Mouse (Mus musculus): ENCODE measurements around the gene Rfx8. TPM values are rescaled to one million over a fixed set of nuclear protein-coding genes. Genes with fewer than 3 reads are reported as not detected.

Rfx8 gene
- total and polyA plus RNA-seq, 3 experiments = not detected

- H3K27ac ChIP-seq (ENCODE audit: insufficient read depth, low read depth) = no peak overlapping the region
- dilution Hi-C loops (cut with MboI; ENCODE audit: extremely low pct_ligation_motif_present, extremely low pct_unique_long_range_greater_than_20kb, low sequenced_read_pairs) (no loop called here), in situ Hi-C loops (cut with MboI; ENCODE audit: low pct_ligation_motif_present, low pct_unique_long_range_greater_than_20kb, low sequenced_read_pairs) (no loop called here)
- no peak overlapping the region for H3K4me2 ChIP-seq (ENCODE audit: insufficient read depth, low read depth, poor library complexity, severe bottlenecking)
- 0 out of 4 replicates have a peak, but pooled peaks cover 0 to 2% of the 10 kb centered on the region in 2 experiments for H3K4me1 ChIP-seq (ENCODE audit: control insufficient read depth in 1 of 2, insufficient read depth in 2 of 2)
- no peaks in the 10 kb centered on the region for H3K27me3 ChIP-seq (replicated peaks)
- H3K4me3 ChIP-seq (replicated peaks in 1 of 3; ENCODE audit: low read depth in 2 of 3, low read length in 2 of 3, poor library complexity in 1 of 3) = no peak overlapping the region
- no peak overlapping the region for H3K9ac ChIP-seq (ENCODE audit: insufficient read depth, low read depth)
- no peaks in the 10 kb centered on the region for H3K9me3 ChIP-seq (replicated peaks; ENCODE audit: low read length)
- TF ChIP-seq CTCF (conservative IDR thresholded peaks at IDR 0.05 in 1 of 2, IDR thresholded peaks at IDR 0.05 in 1 of 2; ENCODE audit: low read depth in 2 of 2, low read length in 2 of 2) (no peak), MYC (IDR thresholded peaks at IDR 0.05; ENCODE audit: low read depth, low read length) (no peak), CHD1 (IDR thresholded peaks at IDR 0.05; ENCODE audit: low read depth, low read length) (no peak), HCFC1 (IDR thresholded peaks at IDR 0.05; ENCODE audit: low read depth, low read length) (no peak), ZMIZ1 (IDR thresholded peaks at IDR 0.05; ENCODE audit: low read depth, low read length) (no peak), CHD2 (IDR thresholded peaks at IDR 0.05; ENCODE audit: low read length) (no peak), NRF1 (IDR thresholded peaks at IDR 0.05; ENCODE audit: low read depth, low read length) (no peak), MAZ (IDR thresholded peaks at IDR 0.05; ENCODE audit: low read depth, low read length) (no peak), TCF12 (IDR thresholded peaks at IDR 0.05; ENCODE audit: low read depth, low read length) (no peak), BHLHE40 (IDR thresholded peaks at IDR 0.05; ENCODE audit: low read depth, low read length) (no peak), NELFE (IDR thresholded peaks at IDR 0.05; ENCODE audit: low read depth, low read length) (no peak), USF1 (IDR thresholded peaks at IDR 0.05; ENCODE audit: low read depth, low read length) (no peak), MXI1 (IDR thresholded peaks at IDR 0.05; ENCODE audit: low read depth, low read length) (no peak), MEF2A (IDR thresholded peaks at IDR 0.05; ENCODE audit: borderline replicate concordance, low read depth, low read length) (no peak), MAFK (IDR thresholded peaks at IDR 0.05; ENCODE audit: insufficient replicate concordance, low read length) (no peak)
- no peak for DNase-seq (ENCODE audit: extremely low read depth)
- no peaks in the 10 kb centered on the region for H3K36me3 ChIP-seq (replicated peaks in 1 of 2; ENCODE audit: control insufficient read depth in 1 of 2, insufficient read depth in 1 of 2, low read length in 1 of 2)
- no peaks in the 10 kb centered on the region for H3K79me2 ChIP-seq (replicated peaks; ENCODE audit: control insufficient read depth, extremely low read depth, insufficient read depth, poor library complexity, severe bottlenecking)
Measured at GRCm38 (mm10) chr1:39756952-39757351, 36.2 kb upstream of the Rfx8 start.

DNA sequence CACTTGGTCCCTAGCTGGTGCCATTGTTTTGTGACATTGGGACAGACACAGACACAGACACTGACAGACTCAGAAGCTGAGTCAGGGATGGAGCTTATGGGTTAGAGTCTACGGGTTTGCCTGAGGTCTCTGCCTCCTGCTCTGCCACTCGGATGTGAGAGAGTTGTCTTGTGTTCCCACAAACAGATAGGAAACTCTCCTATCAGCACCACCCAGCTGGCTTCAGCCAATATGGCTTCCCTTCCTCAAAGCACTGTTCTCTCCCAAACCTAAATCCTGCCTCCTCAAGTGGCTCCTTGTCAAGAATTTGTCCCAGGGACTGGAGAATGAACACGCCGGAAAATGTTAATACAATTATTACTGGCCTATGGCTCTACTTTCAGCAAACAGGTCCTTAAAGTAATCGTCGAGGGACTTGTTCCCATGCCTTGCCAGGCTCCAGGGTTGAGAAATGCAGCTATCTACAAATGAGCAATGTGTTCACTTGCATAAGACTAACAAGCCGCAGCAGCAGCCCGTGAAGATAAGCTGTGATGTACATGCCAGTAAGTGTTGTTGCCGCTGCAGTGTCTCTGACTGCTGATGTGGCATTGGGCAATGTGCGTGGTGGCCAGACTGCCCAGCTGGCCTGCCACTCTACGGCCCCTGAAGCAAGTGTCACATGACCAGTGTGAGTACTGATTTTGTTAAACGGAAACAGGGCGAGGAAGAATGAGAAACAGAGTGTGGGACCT, 33.6 kb upstream of the Rfx8 start:
- no peak for DNase-seq (ENCODE audit: extremely low read depth)
- Histone ChIP-seq H3K4me1 (ENCODE audit: control insufficient read depth in 1 of 2, insufficient read depth in 2 of 2) (peaks cover 2 to 6% of the 10 kb centered on the region in 2 experiments; a peak in 2 of 4 replicates), H3K9me3 (replicated peaks; ENCODE audit: low read length) (no peaks in the 10 kb centered on the region), H3K4me3 (replicated peaks in 1 of 3; ENCODE audit: low read depth in 2 of 3, low read length in 2 of 3, poor library complexity in 1 of 3) (no peak overlapping the region), H3K9ac (ENCODE audit: insufficient read depth, low read depth) (no peak overlapping the region), H3K27me3 (replicated peaks) (no peaks in the 10 kb centered on the region), H3K36me3 (replicated peaks in 1 of 2; ENCODE audit: control insufficient read depth in 1 of 2, insufficient read depth in 1 of 2, low read length in 1 of 2) (no peaks in the 10 kb centered on the region), H3K27ac (ENCODE audit: insufficient read depth, low read depth) (no peak overlapping the region), H3K4me2 (ENCODE audit: insufficient read depth, low read depth, poor library complexity, severe bottlenecking) (no peak overlapping the region), H3K79me2 (replicated peaks; ENCODE audit: control insufficient read depth, extremely low read depth, insufficient read depth, poor library complexity, severe bottlenecking) (no peaks in the 10 kb centered on the region)
- in situ Hi-C loops (cut with MboI; ENCODE audit: low pct_ligation_motif_present, low pct_unique_long_range_greater_than_20kb, low sequenced_read_pairs) (no loop called here), dilution Hi-C loops (cut with MboI; ENCODE audit: extremely low pct_ligation_motif_present, extremely low pct_unique_long_range_greater_than_20kb, low sequenced_read_pairs) (no loop called here)
- no peak for TF ChIP-seq TBP (conservative IDR thresholded peaks at IDR 0.05; ENCODE audit: low read depth, low read length)
- no peak for TF ChIP-seq POLR2AphosphoS2 (IDR thresholded peaks at IDR 0.05; ENCODE audit: low read depth, low read length)
- TF ChIP-seq JUN (IDR thresholded peaks at IDR 0.05; ENCODE audit: insufficient read depth, low read depth, low read length) = no peak
- no peak for TF ChIP-seq PAX5 (IDR thresholded peaks at IDR 0.05; ENCODE audit: low read length)
- TF ChIP-seq RAD21 (IDR thresholded peaks at IDR 0.05; ENCODE audit: low read depth, low read length) = no peak
- TF ChIP-seq MAZ (IDR thresholded peaks at IDR 0.05; ENCODE audit: low read depth, low read length) = no peak
- no peak for TF ChIP-seq SIN3A (IDR thresholded peaks at IDR 0.05; ENCODE audit: low read length)
- no peak for TF ChIP-seq ZC3H11A (IDR thresholded peaks at IDR 0.05; ENCODE audit: low read depth, low read length)
- TF ChIP-seq IRF4 (IDR thresholded peaks at IDR 0.05; ENCODE audit: low read depth, low read length) = no peak
- no peak for TF ChIP-seq CHD1 (IDR thresholded peaks at IDR 0.05; ENCODE audit: low read depth, low read length)
- TF ChIP-seq TCF12 (IDR thresholded peaks at IDR 0.05; ENCODE audit: low read depth, low read length) = no peak
- TF ChIP-seq BHLHE40 (IDR thresholded peaks at IDR 0.05; ENCODE audit: low read depth, low read length) = no peak
- TF ChIP-seq KAT2A (IDR thresholded peaks at IDR 0.05; ENCODE audit: insufficient replicate concordance, low read length) = no peak
- TF ChIP-seq E2F4 (IDR thresholded peaks at IDR 0.05; ENCODE audit: insufficient replicate concordance, low read depth, low read length) = no peak
- TF ChIP-seq MEF2A (IDR thresholded peaks at IDR 0.05; ENCODE audit: borderline replicate concordance, low read depth, low read length) = no peak
- no peak for TF ChIP-seq MAFK (IDR thresholded peaks at IDR 0.05; ENCODE audit: insufficient replicate concordance, low read length)
- TF ChIP-seq NRF1 (IDR thresholded peaks at IDR 0.05; ENCODE audit: low read depth, low read length) = no peak
